Mouse (Mus musculus) testis, adult 2 months (tissue): ENCODE measurements around the gene Pard3b.

Experiments
- CTCF ChIP-seq: fragments of 200-500 bp; IDR thresholded peaks from 2 replicates; pipeline ENCODE4 v1.5.1; 2012; ENCODE audit warnings: low read depth, mild to moderate bottlenecking, inconsistent platforms, low read length, moderate library complexity; ENCODE audit not compliant: control insufficient read depth, insufficient read depth, insufficient replicate concordance
- POLR2A ChIP-seq: fragments of 200-500 bp; IDR thresholded peaks from 2 replicates; pipeline ENCODE4 v1.6.1; 2012; ENCODE audit warnings: low read depth, mild to moderate bottlenecking, inconsistent platforms, low read length, moderate library complexity; ENCODE audit not compliant: control insufficient read depth

GRCm38 (mm10) chr1:62076171-62076570, 437.5 kb downstream of the Pard3b start:
- TF ChIP-seq CTCF, result no peak
- TF ChIP-seq POLR2A, result no peak
